Mouse (Mus musculus): ENCODE results near the gene Ranbp17.

DNA sequence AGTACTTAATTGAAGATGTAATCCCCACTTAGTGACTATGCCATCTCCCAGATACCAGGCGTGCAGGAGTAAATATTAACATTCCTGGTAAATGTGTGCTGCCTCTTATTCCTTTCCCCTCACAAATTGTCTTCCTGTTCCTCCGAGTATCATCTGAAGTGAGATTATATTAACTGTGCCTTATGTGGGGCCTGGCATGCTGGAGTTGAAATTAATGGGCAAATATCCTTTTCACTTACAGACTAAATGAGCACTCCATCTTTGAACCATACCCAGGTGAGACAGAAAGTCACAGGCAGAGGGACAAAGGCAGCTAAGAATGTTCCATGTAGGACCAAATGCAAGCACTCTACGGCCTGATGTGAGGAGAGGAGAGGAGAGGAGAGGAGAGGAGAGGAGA is 337.8 kb downstream of the Ranbp17 start:
- no peak for TF ChIP-seq POLR2A (IDR thresholded peaks at IDR 0.05; ENCODE audit: borderline replicate concordance, extremely low read depth, insufficient read depth, insufficient read length, poor library complexity, severe bottlenecking)
- no peak for TF ChIP-seq CTCF (IDR thresholded peaks at IDR 0.05; ENCODE audit: borderline replicate concordance, extremely low read depth, insufficient read depth, insufficient read length)
